Comparison of ENCODE assay signal across 11 mouse cellular contexts in the genomic region with DNA sequence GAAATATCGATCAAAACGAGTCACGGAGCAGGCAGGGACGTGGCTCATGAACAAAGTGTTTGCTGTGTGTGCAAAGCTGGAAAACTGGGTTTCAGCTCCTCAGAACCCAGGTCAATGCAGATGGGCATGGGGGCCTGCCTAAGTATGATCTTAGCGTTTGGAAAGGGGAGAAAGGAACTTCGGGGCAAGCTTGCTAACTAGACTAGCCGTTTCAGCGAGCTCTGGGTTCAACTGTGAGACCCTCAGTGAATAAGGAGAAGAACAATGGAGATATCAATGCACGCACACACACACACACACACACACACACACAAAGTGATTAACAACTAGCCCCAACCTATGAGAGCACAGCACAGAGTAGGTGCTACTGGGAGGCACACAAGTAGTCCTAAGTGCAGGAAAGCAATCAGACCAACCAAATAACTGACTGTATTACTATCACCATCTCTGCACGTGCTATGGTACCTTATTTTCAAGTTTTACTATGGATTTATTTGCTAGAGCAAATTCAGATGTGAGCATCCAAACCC.
A peak's percentile ranks its signal among the peaks of the same experiment; 100 is the strongest.
DNase-seq lines count a peak whose midpoint lies in the region; ATAC-seq and TF ChIP-seq lines count a peak whose summit lies in the region.
"Had no signal": no experiment of that assay in that cellular context is flagged by ENCODE, and none has a peak within 500 bp of the region (broad histone marks: within the 10 kb centered on the region; RNA-seq: fewer than 3 reads in every experiment).

No protein-coding gene starts in this region.

- H3K4me2 ChIP-seq in heart, embryonic 11.5 days: no peak overlapping the region; the same call in 1 of the 2 replicates
- H3K4me2 ChIP-seq in hindbrain, embryonic 14.5 days (replicated peaks): peak overlapping the region; percentile 15; the same call in 1 of the 2 replicates
- H3K4me2 ChIP-seq in midbrain, embryonic 16.5 days (ENCODE audit: low read length): peak overlapping the region; percentile 33; the same call in 1 of the 2 replicates

- no peak overlapping the region for H3K4me3 ChIP-seq in heart, embryonic 11.5 days (ENCODE audit: low read depth, low read length)
- no peak overlapping the region for H3K4me3 ChIP-seq in hindbrain, embryonic 14.5 days (replicated peaks; ENCODE audit: low read length)
- no peak overlapping the region for H3K4me3 ChIP-seq in midbrain, embryonic 16.5 days (ENCODE audit: low read depth, low read length)

- H3K27ac ChIP-seq in heart, embryonic 11.5 days (ENCODE audit: low read depth, low read length): peak overlapping the region; percentile 70; the same call in 1 of the 2 replicates
- H3K27ac ChIP-seq in hindbrain, embryonic 14.5 days: no peak overlapping the region
- no peak overlapping the region for H3K27ac ChIP-seq in midbrain, embryonic 16.5 days (ENCODE audit: low read length)

- intact Hi-C loops in left cerebral cortex, postnatal 14 days (cut with DNase I): no loop called here

- no peak for TF ChIP-seq POLR2A in brain, embryonic 14.5 days (IDR thresholded peaks at IDR 0.05; ENCODE audit: borderline replicate concordance, extremely low read depth, insufficient read depth, insufficient read length, poor library complexity, severe bottlenecking)

- no peaks in the 10 kb centered on the region for H3K27me3 ChIP-seq in heart, embryonic 11.5 days (ENCODE audit: control insufficient read depth, insufficient read depth, low read length)
- H3K27me3 ChIP-seq in hindbrain, embryonic 14.5 days (ENCODE audit: control insufficient read depth, insufficient read depth, low read length): no peaks in the 10 kb centered on the region
- no peaks in the 10 kb centered on the region for H3K27me3 ChIP-seq in midbrain, embryonic 16.5 days (ENCODE audit: control insufficient read depth, insufficient read depth, low read depth, low read length)

- no peak for ATAC-seq in heart, embryonic 11.5 days (replicated peaks; ENCODE audit: insufficient number of reproducible peaks, low FRiP score, low TSS enrichment)
- no peak for ATAC-seq in hindbrain, embryonic 14.5 days (ENCODE audit: low FRiP score)
- ATAC-seq in midbrain, embryonic 16.5 days: no peak
- ATAC-seq: activated CD4-positive, CD25-positive, alpha-beta regulatory T cell, adult 4 months had no signal

- no peak for TF ChIP-seq CTCF in brain, embryonic 14.5 days (IDR thresholded peaks at IDR 0.05; ENCODE audit: borderline replicate concordance, extremely low read depth, insufficient read depth, insufficient read length)

- peaks cover 17% of the 10 kb centered on the region for H3K4me1 ChIP-seq in heart, embryonic 11.5 days (ENCODE audit: control insufficient read depth, insufficient read depth, low read length)
- 0 out of 2 replicates have a peak, but pooled peaks cover 5% of the 10 kb centered on the region for H3K4me1 ChIP-seq in hindbrain, embryonic 14.5 days (replicated peaks; ENCODE audit: control insufficient read depth, insufficient read depth, low read length)
- peaks cover 19% of the 10 kb centered on the region for H3K4me1 ChIP-seq in midbrain, embryonic 16.5 days (ENCODE audit: control insufficient read depth, insufficient read depth, low read length)

- H3K36me3 ChIP-seq in heart, embryonic 11.5 days (ENCODE audit: control insufficient read depth, insufficient read depth, low read length): no peaks in the 10 kb centered on the region
- no peaks in the 10 kb centered on the region for H3K36me3 ChIP-seq in hindbrain, embryonic 14.5 days (replicated peaks; ENCODE audit: control insufficient read depth, insufficient read depth)
- no peaks in the 10 kb centered on the region for H3K36me3 ChIP-seq in midbrain, embryonic 16.5 days (ENCODE audit: control insufficient read depth, insufficient read depth, low read length)

- no peak for DNase-seq in heart, postnatal 4 days
- DNase-seq in brain, embryonic 14.5 days (ENCODE audit: low read depth): peak; percentile 14
- no peak for DNase-seq in hindbrain, embryonic 14.5 days (ENCODE audit: low spot score)
- no peak for DNase-seq in ovary, postnatal 10 days (ENCODE audit: low spot score)
- DNase-seq in left cerebral cortex, postnatal 14 days (ENCODE audit: low spot score in 2 of 2): no peak
- DNase-seq in spleen, adult 12 weeks (ENCODE audit: low spot score): no peak
- DNase-seq: cerebellum, adult 9-10 months; left cerebral cortex, postnatal 4 days had no signal

- WGBS in heart, embryonic 11.5 days (ENCODE audit: insufficient replicate concordance): 41% methylated on average over 10 of the region's 10 CpGs
- 15% methylated on average over 10 of the region's 10 CpGs for WGBS in hindbrain, embryonic 14.5 days
- WGBS in midbrain, embryonic 16.5 days: 18% methylated on average over 10 of the region's 10 CpGs

- H3K9me3 ChIP-seq in heart, embryonic 11.5 days (replicated peaks; ENCODE audit: control insufficient read depth, low read length): no peaks in the 10 kb centered on the region
- no peaks in the 10 kb centered on the region for H3K9me3 ChIP-seq in hindbrain, embryonic 14.5 days (ENCODE audit: control insufficient read depth, low read length)
- no peaks in the 10 kb centered on the region for H3K9me3 ChIP-seq in midbrain, embryonic 16.5 days (replicated peaks; ENCODE audit: control insufficient read depth, low read length, poor library complexity, severe bottlenecking)

- H3K9ac ChIP-seq in heart, embryonic 11.5 days (ENCODE audit: low read depth, low read length): 0 out of 2 replicates have a peak overlapping the region, but pooled peaks have one; percentile 13
- H3K9ac ChIP-seq in hindbrain, embryonic 14.5 days: no peak overlapping the region
- no peak overlapping the region for H3K9ac ChIP-seq in midbrain, embryonic 16.5 days (ENCODE audit: low read depth, low read length)
